Mouse (Mus musculus) layer of hippocampus, adult 9-10 months (tissue): Measurements from ENCODE around the gene Ech1.

ENCODE experiments used
- DNase-seq: peaks from one replicate; pipeline ENCODE4 v3.0.0; 2022; ENCODE audit warnings: low spot score

Gene Ech1

GRCm38 (mm10) chr7:28803756-28804155 lies 21.3 kb upstream of the Ech1 start:
- no peak for DNase-seq

- no peak for DNase-seq
Observed at GRCm38 (mm10) chr7:28806869-28807268, 18.1 kb upstream of the Ech1 start.

GRCm38 (mm10) chr7:28807641-28808220 lies 17.3 kb upstream of the Ech1 start:
- no peak for DNase-seq

- DNase-seq = peak; percentile 32
Observed at GRCm38 (mm10) chr7:28808221-28808941, 16.6 kb upstream of the Ech1 start, which contains the start of gene Hnrnpl. TSS of gene Hnrnpl (plus strand) at chr7:28808541.

GRCm38 (mm10) chr7:28808957-28809393 lies 16.0 kb upstream of the Ech1 start:
- peak; percentile 80 for DNase-seq

- peak; percentile 27 for DNase-seq
Observed at GRCm38 (mm10) chr7:28809401-28810089, 15.5 kb upstream of the Ech1 start.

GRCm38 (mm10) chr7:28810107-28811066 lies 14.6 kb upstream of the Ech1 start:
- peak; percentile 99 for DNase-seq

GRCm38 (mm10) chr7:28811228-28811627 lies 13.8 kb upstream of the Ech1 start:
- DNase-seq = peak; percentile 51

GRCm38 (mm10) chr7:28811640-28812275 lies 13.3 kb upstream of the Ech1 start:
- DNase-seq = no peak

- DNase-seq = no peak
Observed at GRCm38 (mm10) chr7:28812436-28812835, 12.6 kb upstream of the Ech1 start.

GRCm38 (mm10) chr7:28812949-28813348 lies 12.1 kb upstream of the Ech1 start:
- no peak for DNase-seq

- no peak for DNase-seq
Observed at GRCm38 (mm10) chr7:28814306-28815034, 10.5 kb upstream of the Ech1 start.

GRCm38 (mm10) chr7:28815230-28815629 lies 9.8 kb upstream of the Ech1 start:
- DNase-seq = no peak

GRCm38 (mm10) chr7:28816201-28816600 lies 8.8 kb upstream of the Ech1 start:
- DNase-seq = no peak

GRCm38 (mm10) chr7:28816920-28817319 lies 8.1 kb upstream of the Ech1 start:
- DNase-seq = no peak

- DNase-seq = no peak
Observed at GRCm38 (mm10) chr7:28817524-28817923, 7.5 kb upstream of the Ech1 start.

GRCm38 (mm10) chr7:28817957-28818356 lies 7.1 kb upstream of the Ech1 start:
- no peak for DNase-seq

- DNase-seq = no peak
Observed at GRCm38 (mm10) chr7:28818436-28818835, 6.6 kb upstream of the Ech1 start.

GRCm38 (mm10) chr7:28818861-28819452 lies 6.1 kb upstream of the Ech1 start:
- DNase-seq = no peak

- no peak for DNase-seq
Observed at GRCm38 (mm10) chr7:28819571-28819970, 5.4 kb upstream of the Ech1 start.
